Mouse (Mus musculus): Measurements from ENCODE around the gene Dbil5.

- TF ChIP-seq CTCF (IDR thresholded peaks at IDR 0.05; ENCODE audit: insufficient read depth, low read length): no peak
- no peak for TF ChIP-seq POLR2A (IDR thresholded peaks at IDR 0.05; ENCODE audit: borderline replicate concordance, extremely low read depth, low read depth, low read length)
These were observed 7.2 kb downstream of the Dbil5 start for GRCm38 (mm10) chr11:76224631-76225030.
